Mouse (Mus musculus) embryonic stem cell, embryonic (primary cell): ENCODE data around the gene Abcc12.

Experiments used
- CTCF ChIA-PET, 4 experiments: fragments of 300-600 bp in 2 of 4; fragments of 350-600 bp in 2 of 4; sonication (Branson Sonifier 250); formaldehyde crosslinking; loops; one replicate each; lab custom pipeline; 2022; ENCODE audit warnings: inconsistent platforms in 2 of 4; lab: Charles Lee
- POLR2A ChIA-PET, 4 experiments: fragments of 300-600 bp in 2 of 4; fragments of 350-600 bp in 2 of 4; sonication (Branson Sonifier 250); formaldehyde crosslinking; loops; one replicate each; lab custom pipeline; 2022; ENCODE audit warnings: antibody characterized with exemption in 4 of 4, inconsistent platforms in 1 of 4; lab: Charles Lee

The Abcc12 gene

DNA sequence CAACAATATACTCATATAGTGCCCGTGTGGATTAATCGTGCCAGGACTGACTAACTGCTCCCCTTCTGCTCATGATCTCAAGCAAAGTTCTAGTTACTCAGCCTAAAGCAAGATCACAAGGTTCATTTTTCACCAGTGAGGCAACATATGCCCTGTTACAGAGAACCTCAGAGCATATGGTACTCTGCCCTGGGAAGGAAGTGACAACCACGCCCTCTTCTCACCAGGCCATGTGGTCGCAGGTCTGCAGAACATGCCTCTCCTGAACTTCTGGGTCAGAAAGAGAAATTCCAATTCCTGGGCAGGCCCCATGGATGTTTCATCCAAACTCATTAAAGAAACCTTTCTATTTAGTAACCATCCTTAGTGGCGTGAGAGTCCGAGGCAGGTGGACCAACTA lies 39.6 kb downstream of the Abcc12 start:
- ChIA-PET CTCF (no interaction called here), POLR2A (no interaction called here)

DNA sequence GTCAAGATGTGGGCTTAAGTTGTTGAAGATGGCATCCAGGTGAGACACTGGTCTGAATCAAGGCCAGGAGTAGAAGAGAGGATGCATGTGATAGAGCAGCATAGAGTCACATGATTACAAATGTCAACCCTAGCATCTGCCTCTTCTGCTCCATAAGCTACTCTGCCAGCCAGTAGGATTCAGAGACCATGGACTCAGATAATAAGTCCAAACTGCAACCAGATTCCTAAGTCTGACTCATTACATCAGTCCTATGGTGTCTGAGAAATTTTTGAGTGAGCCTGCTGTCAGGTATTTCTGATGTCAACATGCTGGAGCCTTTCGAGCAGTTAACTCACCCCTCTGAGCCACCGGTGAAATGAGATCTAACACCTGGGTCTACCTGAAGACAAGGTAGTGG lies 40.1 kb downstream of the Abcc12 start:
- POLR2A ChIA-PET, result no interaction called here
- CTCF ChIA-PET, result no interaction called here

DNA sequence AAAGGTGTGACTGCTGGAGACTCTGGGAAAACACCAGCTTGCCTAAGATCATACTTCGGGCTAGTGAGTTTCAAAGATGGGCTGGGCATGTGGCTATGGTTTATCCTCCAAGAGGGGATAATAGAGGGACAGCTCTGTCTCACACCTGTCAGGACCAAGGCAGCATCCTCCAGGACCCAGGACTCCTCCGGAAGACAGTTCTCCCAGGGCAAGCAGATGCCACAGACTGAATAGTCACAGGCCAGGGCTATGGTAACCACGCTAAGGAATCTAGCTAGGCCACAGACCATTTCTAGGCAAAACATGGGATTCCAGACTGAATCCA lies 43.9 kb downstream of the Abcc12 start:
- POLR2A ChIA-PET, result interaction anchor here in 3 of 4 experiments (0.5 to 1.3 kb wide), 4 partner anchors 11 to 1205 kb away, joined by 3 to 5 read pairs (median 4); partner anchors contain the start of genes Itfg1 (in 1 of the 3) and Phkb (in 1 of the 3)
- CTCF ChIA-PET, result interaction anchor here (0.5 to 3.0 kb wide), 25 partner anchors 9 to 874 kb away, joined by 3 to 27 read pairs (median 4); partner anchors contain the start of gene Neto2 (in 4 of the 4)

DNA sequence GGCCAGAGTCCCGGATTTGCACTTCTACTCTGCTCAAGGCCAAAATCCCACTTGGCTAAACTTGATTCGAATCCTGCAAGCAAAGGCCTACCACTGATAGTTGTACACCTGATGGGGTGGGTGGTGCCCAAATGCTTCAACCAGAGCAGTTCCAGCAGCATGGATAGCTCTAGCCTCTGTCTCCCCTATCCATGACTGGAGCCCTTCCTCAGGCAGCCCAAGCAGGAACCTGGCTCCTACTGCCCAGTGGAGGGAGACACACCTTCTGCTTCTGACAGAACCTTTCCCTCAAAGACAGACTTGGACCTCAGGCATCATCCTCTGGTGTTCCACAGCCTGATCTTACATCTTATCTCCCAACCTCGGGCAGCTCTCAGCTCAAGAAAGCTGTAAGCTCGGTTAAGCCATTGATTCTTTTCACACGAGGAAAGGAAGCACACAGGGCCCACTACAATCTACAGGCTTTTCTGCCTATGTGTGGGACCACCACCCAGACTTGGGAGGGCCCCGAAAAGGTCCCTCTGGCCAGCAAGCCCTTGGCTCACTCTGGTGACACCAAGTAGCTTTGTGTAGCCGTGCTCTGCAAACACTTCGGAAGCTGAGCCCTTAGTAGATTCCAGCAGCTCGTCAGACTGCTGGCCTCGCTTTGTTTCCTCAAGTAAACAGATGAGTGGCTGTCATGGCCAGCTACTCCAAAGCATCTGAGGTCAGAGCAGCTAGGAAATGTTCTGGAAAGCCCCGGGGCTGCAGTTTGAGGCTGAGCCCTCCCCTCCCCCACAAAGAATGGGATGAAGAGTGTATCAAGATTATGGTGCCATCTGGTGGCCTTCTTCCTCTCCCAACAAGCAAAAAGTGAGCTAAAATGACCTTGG lies 44.5 kb downstream of the Abcc12 start:
- POLR2A ChIA-PET, result interaction anchor here in 3 of 4 experiments (0.5 to 1.3 kb wide), 6 partner anchors 10 to 1204 kb away, joined by 3 to 6 read pairs (median 4); partner anchors contain the start of genes Itfg1 (in 1 of the 3) and Phkb (in 1 of the 3)
- CTCF ChIA-PET, result interaction anchor here (0.5 to 3.0 kb wide), 28 partner anchors 10 to 1157 kb away, joined by 3 to 27 read pairs (median 4); partner anchors contain the start of gene Neto2 (in 4 of the 4)

DNA sequence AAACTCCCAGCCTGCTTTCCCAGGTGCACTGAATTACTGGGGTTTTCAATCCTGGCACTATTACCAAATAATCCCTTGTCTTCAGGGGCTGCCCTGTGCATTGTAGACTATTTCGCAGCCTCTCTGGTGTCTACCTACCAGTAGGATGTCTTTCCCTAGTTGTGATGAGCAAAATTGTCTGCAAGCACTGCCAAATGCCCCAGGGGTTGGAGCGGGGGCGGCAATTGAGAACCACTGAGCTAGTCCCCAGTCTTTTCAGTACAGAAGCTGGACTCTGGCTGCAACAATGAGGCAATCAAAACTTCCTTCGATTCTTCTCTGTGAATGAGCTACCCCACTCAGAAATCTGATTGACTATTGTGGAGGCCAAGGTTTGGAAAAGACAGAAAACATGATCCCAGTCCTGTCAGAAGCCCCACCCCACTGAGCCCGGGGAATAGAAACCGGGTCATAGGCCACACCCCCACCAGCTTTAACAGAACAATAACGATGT lies 45.4 kb downstream of the Abcc12 start:
- ChIA-PET CTCF (interaction anchor here (0.6 to 3.0 kb wide), 9 partner anchors 18 to 836 kb away, joined by 3 to 27 read pairs (median 7); partner anchors contain the start of gene Neto2 (in 1 of the 4)), POLR2A (no interaction called here)

DNA sequence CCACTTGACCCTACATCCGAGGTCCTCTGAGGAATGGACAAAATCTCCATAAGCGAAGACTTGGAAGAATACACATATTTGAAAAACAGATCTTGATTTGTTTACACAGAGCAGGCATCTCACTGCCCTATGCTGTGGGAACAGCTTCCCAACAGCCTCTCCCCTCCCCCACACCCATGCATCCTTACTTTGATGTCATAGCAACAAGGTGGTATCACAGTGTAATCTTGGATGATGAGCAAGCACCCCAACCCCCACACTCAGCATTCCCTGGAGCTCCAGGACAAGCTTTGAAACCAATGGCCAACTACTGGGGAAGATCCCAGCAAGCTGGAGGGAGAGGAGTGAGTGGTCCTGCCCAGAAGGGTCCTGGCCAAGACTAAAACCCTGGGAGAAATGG lies 50.8 kb downstream of the Abcc12 start:
- CTCF ChIA-PET, result interaction anchor here in 1 of 4 experiments (0.6 kb wide), 1 partner anchor 375 kb away, joined by 5 read pairs; no protein-coding TSS in a partner anchor
- POLR2A ChIA-PET, result no interaction called here

DNA sequence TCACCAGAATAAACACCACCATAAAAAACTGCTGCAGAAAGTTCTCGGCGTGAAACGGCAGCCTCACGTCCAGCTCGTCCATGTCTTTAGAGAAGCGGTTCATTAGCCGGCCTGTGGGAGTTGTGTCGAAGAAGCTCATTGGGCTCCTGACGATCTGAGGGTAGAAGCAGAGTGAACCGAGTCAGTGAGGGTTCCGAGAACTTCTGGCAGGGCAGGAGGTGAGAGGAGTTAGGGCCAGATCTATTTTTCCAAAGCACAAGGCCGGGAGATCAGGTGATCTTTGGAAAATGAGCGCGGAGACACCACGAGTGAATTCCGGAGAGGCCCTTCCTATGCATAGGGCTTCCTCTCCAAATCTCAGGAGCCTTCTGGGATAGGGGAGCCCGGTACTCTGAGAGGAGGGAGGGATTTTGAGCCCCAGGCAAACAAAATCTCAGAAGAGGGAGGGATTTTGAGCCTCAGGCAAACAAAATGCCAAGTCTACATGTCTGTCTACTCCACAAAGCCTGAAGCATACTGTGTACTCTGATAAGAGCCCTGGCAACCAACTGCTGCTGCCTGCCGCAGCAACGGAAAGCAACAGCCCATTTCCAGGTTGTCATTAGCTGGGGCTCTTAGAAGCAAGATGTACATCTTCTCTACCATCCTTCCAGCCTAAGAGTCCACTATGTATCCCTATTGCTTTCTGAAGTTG lies 53.0 kb downstream of the Abcc12 start:
- ChIA-PET CTCF (interaction anchor here in 1 of 4 experiments (0.7 kb wide), 1 partner anchor 52 kb away, joined by 4 read pairs; no protein-coding TSS in a partner anchor), POLR2A (interaction anchor here in 1 of 4 experiments (0.7 kb wide), 1 partner anchor 854 kb away, joined by 3 read pairs; no protein-coding TSS in a partner anchor)

DNA sequence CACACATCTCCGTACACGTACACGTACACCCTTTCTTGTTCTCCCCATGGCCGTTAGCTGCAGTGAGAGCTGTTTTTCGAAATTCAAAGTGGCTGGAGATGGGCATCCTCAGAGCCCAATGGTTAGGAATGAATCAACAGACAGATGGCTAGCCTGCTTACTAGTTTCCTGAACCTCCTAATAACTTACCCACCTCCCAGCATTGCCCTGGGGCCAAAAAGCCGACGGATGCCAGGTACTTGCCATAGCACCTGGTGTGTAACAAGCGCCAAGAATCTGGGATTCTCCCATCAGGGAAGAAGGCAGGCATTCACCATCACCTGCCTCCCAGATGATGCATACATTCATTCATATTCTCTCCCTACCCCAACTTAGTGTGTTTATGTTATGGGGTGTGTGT lies 53.7 kb downstream of the Abcc12 start:
- ChIA-PET POLR2A (no interaction called here), CTCF (interaction anchor here in 1 of 4 experiments (0.7 kb wide), 1 partner anchor 51 kb away, joined by 4 read pairs; no protein-coding TSS in a partner anchor)

DNA sequence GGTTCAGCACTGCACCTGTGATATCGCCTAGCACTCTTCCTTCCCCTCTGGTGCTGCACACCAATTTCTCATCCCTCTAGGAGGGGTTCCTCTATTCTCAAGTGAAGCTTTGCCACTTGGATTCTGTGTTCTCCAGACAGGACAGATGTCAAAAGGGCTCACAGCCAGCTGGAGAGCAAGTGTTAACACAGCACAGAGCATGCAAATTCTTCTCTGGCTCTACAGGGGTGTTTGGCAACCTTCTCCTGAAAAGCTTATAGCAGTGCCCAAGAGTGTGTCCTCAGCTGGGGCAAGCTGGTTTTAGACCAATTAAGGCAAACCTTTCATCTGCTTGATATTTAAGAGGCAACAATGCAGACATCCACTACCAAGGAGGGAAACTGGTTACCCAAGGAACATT lies 66.3 kb downstream of the Abcc12 start:
- CTCF ChIA-PET, result interaction anchor here in 1 of 4 experiments (0.6 to 1.5 kb wide), 2 partner anchors 22 to 1032 kb away, joined by 3 to 4 read pairs; no protein-coding TSS in a partner anchor

DNA sequence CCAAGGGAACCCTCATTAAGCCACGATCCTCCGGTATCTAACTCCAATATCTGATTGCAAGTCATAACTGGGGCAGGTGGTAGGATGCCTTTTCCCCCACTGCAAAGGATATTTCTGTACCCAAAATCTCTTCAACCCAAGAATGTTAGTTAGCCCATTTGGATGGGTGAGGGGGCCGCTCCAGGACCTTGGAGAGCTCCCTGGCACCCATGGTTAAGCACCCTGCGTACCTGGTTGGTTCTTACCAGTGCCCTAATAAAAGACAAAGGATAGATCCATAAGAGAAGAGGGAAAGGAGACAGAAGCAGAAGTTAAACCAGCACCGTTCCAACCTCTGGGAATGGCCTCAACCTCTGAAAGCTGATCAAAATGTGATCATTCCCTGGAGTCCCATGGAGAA lies 67.6 kb downstream of the Abcc12 start:
- ChIA-PET POLR2A (no interaction called here), CTCF (interaction anchor here in 2 of 4 experiments (0.8 to 1.3 kb wide), 4 partner anchors 37 to 814 kb away, joined by 3 read pairs; no protein-coding TSS in a partner anchor)

More for the DNA sequence above, 66.3 kb downstream of the Abcc12 start:
- POLR2A ChIA-PET, result no interaction called here

DNA sequence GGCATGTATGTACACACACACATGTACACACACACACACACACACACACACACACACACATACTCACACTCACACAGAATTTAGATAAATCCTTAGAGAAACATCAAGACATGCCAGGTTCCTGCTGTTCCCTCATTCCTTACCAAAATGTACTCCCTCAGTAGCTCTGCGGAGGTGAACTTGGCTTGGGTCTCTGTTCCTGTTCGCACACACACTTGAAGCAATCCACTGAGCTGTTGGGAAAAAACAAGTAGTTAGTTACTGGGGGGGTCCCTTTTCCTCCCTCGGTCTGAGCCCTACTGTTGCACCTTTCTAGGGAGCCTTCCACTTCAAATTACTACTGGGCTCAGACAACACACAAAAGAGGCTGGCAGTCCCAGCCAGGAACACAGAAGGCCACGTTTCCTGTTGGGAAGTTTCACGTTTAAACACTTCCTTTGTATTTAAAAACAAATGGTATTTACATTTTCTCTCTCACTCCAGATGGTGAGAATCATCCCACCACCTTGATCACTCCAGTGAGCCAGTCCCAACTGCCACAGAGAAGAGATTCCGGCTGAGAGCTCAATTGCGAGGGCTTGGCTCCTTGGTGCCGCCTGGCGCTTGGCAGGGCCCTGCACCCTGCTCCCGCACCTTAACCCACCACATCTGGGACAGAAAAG lies 68.2 kb downstream of the Abcc12 start:
- CTCF ChIA-PET, result interaction anchor here in 3 of 4 experiments (0.6 to 1.3 kb wide), 4 partner anchors 36 to 1704 kb away, joined by 3 to 10 read pairs (median 3); no protein-coding TSS in a partner anchor
- POLR2A ChIA-PET, result no interaction called here

DNA sequence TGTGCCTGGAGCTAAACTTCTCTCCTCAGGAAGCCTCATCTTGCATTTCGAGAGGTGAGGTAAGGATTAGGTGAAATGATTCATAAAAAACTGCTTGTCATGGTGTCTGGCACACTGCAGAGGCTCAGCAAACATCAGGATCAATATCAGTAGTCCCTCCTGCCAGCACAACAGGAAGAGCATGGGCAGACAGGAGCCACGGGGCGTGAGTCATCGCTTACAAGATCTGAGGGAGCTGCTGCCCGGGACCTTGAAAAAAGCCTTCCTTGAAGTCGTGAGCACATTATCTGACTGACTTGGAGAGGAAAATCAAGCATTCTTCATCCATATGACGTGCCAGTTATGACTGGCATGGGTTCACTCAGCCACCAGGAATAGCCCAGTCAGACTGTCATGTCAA lies 79.1 kb downstream of the Abcc12 start:
- CTCF ChIA-PET, result no interaction called here
- POLR2A ChIA-PET, result no interaction called here

DNA sequence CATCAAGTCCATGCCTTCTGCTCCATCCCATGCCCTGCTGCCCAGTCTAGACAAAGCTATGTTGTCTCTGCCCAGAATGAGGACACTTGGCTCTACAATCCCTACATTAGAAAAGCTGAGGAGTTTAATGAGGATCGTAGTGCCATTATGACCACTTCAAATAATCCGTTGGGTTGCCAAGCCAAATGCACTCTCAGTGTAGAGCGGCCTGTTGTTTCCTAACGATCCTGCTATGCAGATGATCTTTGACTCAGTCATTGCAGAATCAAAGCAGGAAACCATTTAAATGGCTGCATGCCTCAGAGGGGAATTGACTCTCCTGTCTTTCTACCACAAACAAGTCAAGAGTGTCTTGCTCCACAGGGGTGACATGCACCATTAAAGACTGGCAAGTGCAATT lies 85.4 kb downstream of the Abcc12 start:
- POLR2A ChIA-PET, result no interaction called here
- CTCF ChIA-PET, result interaction anchor here in 1 of 4 experiments (1.5 kb wide), 1 partner anchor 796 kb away, joined by 3 read pairs; no protein-coding TSS in a partner anchor

DNA sequence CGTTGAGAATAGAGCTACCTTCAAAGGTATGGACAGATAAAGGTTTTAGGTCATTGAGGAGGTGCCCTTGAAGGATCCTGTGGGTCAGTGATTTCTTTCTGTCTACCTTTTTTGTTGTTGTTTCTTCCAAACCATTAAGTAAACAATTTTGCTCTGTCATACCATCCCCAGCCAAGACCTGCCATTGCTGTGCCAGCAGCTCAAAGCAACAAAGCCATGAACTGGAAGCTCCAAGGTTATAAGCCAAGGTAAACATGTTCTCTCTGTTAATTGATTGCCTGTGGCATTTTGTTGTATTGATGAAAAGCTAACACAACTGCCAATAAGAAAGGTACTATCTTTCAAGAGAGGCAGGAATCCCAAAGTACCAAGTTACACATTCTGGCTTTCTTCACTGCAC lies 86.6 kb downstream of the Abcc12 start:
- ChIA-PET CTCF (interaction anchor here in 2 of 4 experiments (0.6 to 1.5 kb wide), 2 partner anchors 66 to 795 kb away, joined by 3 read pairs; no protein-coding TSS in a partner anchor), POLR2A (no interaction called here)

DNA sequence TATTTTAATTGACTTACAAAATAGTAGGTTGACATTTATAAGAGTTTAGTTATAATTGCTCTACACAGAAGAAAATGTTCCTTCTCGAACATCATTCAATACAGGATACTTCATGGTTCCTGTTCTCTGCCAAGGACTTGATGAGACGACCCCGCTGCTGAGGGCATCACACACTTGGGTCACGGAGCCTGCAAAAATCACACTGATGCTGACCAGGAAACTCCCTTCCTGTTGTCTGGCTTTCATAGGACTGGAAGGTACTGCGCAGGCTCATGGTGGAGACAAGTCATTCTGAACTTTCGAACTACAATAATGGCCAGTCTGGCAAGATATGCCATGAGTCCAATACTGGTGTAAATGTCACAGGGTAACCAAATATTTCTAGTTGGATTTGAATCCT lies 95.1 kb downstream of the Abcc12 start:
- ChIA-PET CTCF (interaction anchor here in 2 of 4 experiments (0.5 to 1.2 kb wide), 4 partner anchors 9 to 131 kb away, joined by 3 read pairs; no protein-coding TSS in a partner anchor), POLR2A (no interaction called here)

DNA sequence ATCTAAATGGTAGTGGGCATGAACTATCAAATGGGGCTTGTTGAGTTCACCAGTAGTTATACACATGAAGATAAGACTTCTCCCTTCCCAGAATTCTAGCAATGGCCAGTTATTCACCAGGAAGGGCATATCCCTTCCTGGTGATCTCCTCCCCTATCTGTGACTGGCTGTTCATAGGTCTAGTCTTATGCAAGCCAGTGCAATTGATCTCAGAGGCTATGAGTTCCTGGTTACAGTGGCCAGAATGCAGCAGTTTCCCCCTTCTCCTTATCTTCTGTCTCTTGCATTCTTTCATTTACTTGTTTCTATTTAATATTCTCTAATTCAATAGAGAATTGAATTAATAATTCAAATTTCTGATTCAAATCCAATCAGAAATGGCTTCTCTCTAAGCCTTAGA lies 96.2 kb downstream of the Abcc12 start:
- ChIA-PET CTCF (interaction anchor here in 1 of 4 experiments (1.1 kb wide), 1 partner anchor 8 kb away, joined by 3 read pairs; no protein-coding TSS in a partner anchor), POLR2A (no interaction called here)

DNA sequence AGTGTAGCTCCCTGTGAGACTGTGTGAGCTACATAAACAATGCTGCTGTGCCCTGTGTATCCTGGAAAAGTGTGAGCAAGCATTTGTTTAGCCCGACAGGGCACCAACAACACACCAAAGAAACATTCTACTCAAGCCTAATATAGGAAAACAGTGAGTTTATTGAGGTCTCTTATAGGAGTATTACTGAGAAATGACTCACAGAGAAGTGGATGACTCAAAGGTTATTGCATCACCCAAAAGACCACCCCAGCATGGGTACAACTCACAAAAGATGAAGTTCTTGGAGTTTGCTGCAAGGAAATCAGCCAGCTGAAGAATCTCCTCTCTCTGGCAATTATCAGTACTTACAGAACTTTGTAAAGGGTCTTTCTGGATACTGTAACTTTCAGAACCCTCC lies 98.4 kb downstream of the Abcc12 start:
- ChIA-PET POLR2A (no interaction called here), CTCF (interaction anchor here in 1 of 4 experiments (0.9 kb wide), 1 partner anchor 404 kb away, joined by 3 read pairs; no protein-coding TSS in a partner anchor)
